Mouse (Mus musculus) embryonic facial prominence, embryonic 14.5 days (tissue): ENCODE results near the gene 5830473C10Rik. TPM values are rescaled to one million over a fixed set of nuclear protein-coding genes. Genes with fewer than 3 reads are reported as not detected.
A peak's percentile ranks its signal among the peaks of the same experiment; 100 is the strongest.

Source experiments
- ATAC-seq: fragments of 200-750 bp; cut with Nextera tagmentation; 2 replicates; pipeline ENCODE4 v1.8.0; 2017; ENCODE audit warnings: low read depth, moderate number of reproducible peaks, moderate TSS enrichment
- DNase-seq: peaks from one replicate; pipeline ENCODE4 v3.0.0-alpha.2; 2015; ENCODE audit warnings: low spot score
- H3K27ac ChIP-seq: fragments of 300-500 bp; sonication (generic); replicated peaks from 2 replicates; pipeline ENCODE4 v1.5.1; 2014; ENCODE audit warnings: low read depth, mild to moderate bottlenecking, low read length, moderate library complexity
- H3K27me3 ChIP-seq: fragments of 300-500 bp; sonication (generic); replicated peaks from 2 replicates; pipeline ENCODE4 v1.6.1; 2014; ENCODE audit warnings: low read length; ENCODE audit not compliant: control insufficient read depth, insufficient read depth
- H3K36me3 ChIP-seq: fragments of 300-500 bp; sonication (generic); 2 replicates; pipeline ENCODE4 v1.6.1; 2014; ENCODE audit warnings: low read length, mixed read lengths; ENCODE audit not compliant: control insufficient read depth, insufficient read depth
- H3K4me1 ChIP-seq: fragments of 300-500 bp; sonication (generic); 2 replicates; pipeline ENCODE4 v1.6.1; 2014; ENCODE audit warnings: antibody characterized with exemption, low read length; ENCODE audit not compliant: control insufficient read depth, insufficient read depth
- H3K4me2 ChIP-seq: fragments of 300-500 bp; sonication (generic); 2 replicates; pipeline ENCODE4 v1.6.1; 2014; ENCODE audit warnings: low read depth, mild to moderate bottlenecking, low read length, moderate library complexity, mixed read lengths
- H3K4me3 ChIP-seq: fragments of 300-500 bp; sonication (generic); 2 replicates; pipeline ENCODE4 v1.5.1; 2014; ENCODE audit warnings: low read depth, mild to moderate bottlenecking, low read length
- H3K9ac ChIP-seq: fragments of 300-500 bp; sonication (generic); 2 replicates; pipeline ENCODE4 v1.6.1; 2014; ENCODE audit warnings: low read depth, mild to moderate bottlenecking, low read length, moderate library complexity, mixed read lengths
- H3K9me3 ChIP-seq: fragments of 300-500 bp; sonication (generic); 2 replicates; pipeline ENCODE4 v1.6.1; 2016; ENCODE audit warnings: low read length; ENCODE audit not compliant: control insufficient read depth
- WGBS: fragments of 180-500 bp; shearing (Covaris S2); extraction: QIAGEN DNeasy Blood & Tissue Kit; methylation state at CpG from one replicate; pipeline ENCODE4 v1.1.7; 2014; 5-methylcytosine and 5-hydroxymethylcytosine counted together
- polyA plus RNA-seq: library from polyadenylated mRNA; unstranded; fragments of >200 nt; fragmentation: Nextera tagmentation; extraction: Ambion mirVana; gene quantifications from 2 replicates; pipeline ENCODE4 v1.2.1, GENCODE M21; 2014

5830473C10Rik gene
- polyA plus RNA-seq, 1 experiment from 2014 or later = 0.10 TPM

GRCm38 (mm10) chr5:90627423-90627822 lies 66.5 kb downstream of the 5830473C10Rik start:
- ATAC-seq (no peak), DNase-seq (no peak)
- H3K36me3 ChIP-seq = no peaks in the 10 kb centered on the region
- no peaks in the 10 kb centered on the region for H3K27me3 ChIP-seq
- no peak overlapping the region for H3K27ac ChIP-seq
- no peak overlapping the region for H3K9ac ChIP-seq
- no peaks in the 10 kb centered on the region for H3K9me3 ChIP-seq
- 93% methylated on average over 4 of the region's 4 CpGs for WGBS
- no peak overlapping the region for H3K4me3 ChIP-seq
- no peak overlapping the region for H3K4me2 ChIP-seq
- H3K4me1 ChIP-seq = no peaks in the 10 kb centered on the region

- no peaks in the 10 kb centered on the region for H3K9me3 ChIP-seq
- H3K4me1 ChIP-seq = no peaks in the 10 kb centered on the region
- no peak overlapping the region for H3K4me3 ChIP-seq
- 76% methylated on average over 3 of the region's 3 CpGs for WGBS
- H3K9ac ChIP-seq = no peak overlapping the region
- no peak for DNase-seq
- no peak overlapping the region for H3K4me2 ChIP-seq
- no peak for ATAC-seq
- H3K27me3 ChIP-seq = no peaks in the 10 kb centered on the region
- H3K36me3 ChIP-seq = no peaks in the 10 kb centered on the region
- no peak overlapping the region for H3K27ac ChIP-seq
Measured at GRCm38 (mm10) chr5:90628011-90628410, 67.1 kb downstream of the 5830473C10Rik start.

- Histone ChIP-seq H3K4me2 (no peak overlapping the region), H3K4me1 (no peaks in the 10 kb centered on the region), H3K36me3 (no peaks in the 10 kb centered on the region), H3K27ac (no peak overlapping the region), H3K9me3 (no peaks in the 10 kb centered on the region), H3K4me3 (no peak overlapping the region), H3K27me3 (no peaks in the 10 kb centered on the region), H3K9ac (no peak overlapping the region)
- WGBS = 61% methylated on average over 1 of the region's 1 CpGs
- DNase-seq (no peak), ATAC-seq (no peak)
Measured at GRCm38 (mm10) chr5:90628530-90628929, 67.6 kb downstream of the 5830473C10Rik start.

- no peaks in the 10 kb centered on the region for H3K36me3 ChIP-seq
- WGBS = 62% methylated on average over 7 of the region's 7 CpGs
- no peak overlapping the region for H3K9ac ChIP-seq
- DNase-seq = no peak
- no peaks in the 10 kb centered on the region; the same call in 1 of the 2 replicates for H3K27me3 ChIP-seq
- no peaks in the 10 kb centered on the region for H3K9me3 ChIP-seq
- no peaks in the 10 kb centered on the region for H3K4me1 ChIP-seq
- no peak overlapping the region for H3K27ac ChIP-seq
- no peak overlapping the region for H3K4me3 ChIP-seq
- ATAC-seq = no peak
- no peak overlapping the region for H3K4me2 ChIP-seq
Measured at GRCm38 (mm10) chr5:90634885-90635284, 74.0 kb downstream of the 5830473C10Rik start.

GRCm38 (mm10) chr5:90640286-90641217 lies 79.6 kb downstream of the 5830473C10Rik start, which contains the start of gene Rassf6:
Rassf6 (minus strand) TSS chr5:90640657.
- Histone ChIP-seq H3K27me3 (no peaks in the 10 kb centered on the region; the same call in 1 of the 2 replicates), H3K4me1 (peaks cover 6% of the 10 kb centered on the region; the same call in 1 of the 2 replicates), H3K27ac (no peak within 1 kb of the TSS), H3K36me3 (no peaks in the 10 kb centered on the region), H3K9ac (peak within 1 kb of the TSS; percentile 56), H3K4me3 (peak within 1 kb of the TSS; percentile 44), H3K4me2 (peak within 1 kb of the TSS; percentile 88), H3K9me3 (no peaks in the 10 kb centered on the region)
- ATAC-seq (peak; percentile 92), DNase-seq (peak; percentile 57)
- WGBS = 6% methylated on average over 25 of the region's 26 CpGs

- Histone ChIP-seq H3K9ac (no peak overlapping the region), H3K9me3 (no peaks in the 10 kb centered on the region), H3K4me2 (no peak overlapping the region; the same call in 1 of the 2 replicates), H3K36me3 (no peaks in the 10 kb centered on the region), H3K4me1 (peaks cover 6% of the 10 kb centered on the region; the same call in 1 of the 2 replicates), H3K27me3 (no peaks in the 10 kb centered on the region; the same call in 1 of the 2 replicates), H3K4me3 (no peak overlapping the region), H3K27ac (no peak overlapping the region)
- WGBS = 67% methylated on average over 10 of the region's 10 CpGs
- ATAC-seq (no peak), DNase-seq (no peak)
Measured at GRCm38 (mm10) chr5:90641218-90641610, 80.3 kb downstream of the 5830473C10Rik start.

- H3K9ac ChIP-seq = no peak overlapping the region
- WGBS = 70% methylated on average over 3 of the region's 3 CpGs
- no peak for ATAC-seq
- H3K27ac ChIP-seq = no peak overlapping the region
- no peak overlapping the region for H3K4me3 ChIP-seq
- no peaks in the 10 kb centered on the region for H3K9me3 ChIP-seq
- no peaks in the 10 kb centered on the region for H3K27me3 ChIP-seq
- H3K36me3 ChIP-seq = no peaks in the 10 kb centered on the region
- H3K4me1 ChIP-seq = peaks cover under 1% of the 10 kb centered on the region; the same call in 1 of the 2 replicates
- H3K4me2 ChIP-seq = no peak overlapping the region
- DNase-seq = no peak
Measured at GRCm38 (mm10) chr5:90645579-90645978, 84.7 kb downstream of the 5830473C10Rik start.

- H3K4me3 ChIP-seq = no peak overlapping the region
- DNase-seq (no peak), ATAC-seq (no peak)
- no peaks in the 10 kb centered on the region for H3K27me3 ChIP-seq
- no peak overlapping the region for H3K27ac ChIP-seq
- H3K9ac ChIP-seq = no peak overlapping the region
- H3K9me3 ChIP-seq = no peaks in the 10 kb centered on the region
- 87% methylated on average over 5 of the region's 5 CpGs for WGBS
- no peaks in the 10 kb centered on the region for H3K4me1 ChIP-seq
- H3K4me2 ChIP-seq = no peak overlapping the region
- no peaks in the 10 kb centered on the region for H3K36me3 ChIP-seq
Measured at GRCm38 (mm10) chr5:90646398-90646797, 85.5 kb downstream of the 5830473C10Rik start.
